Mouse (Mus musculus): ENCODE measurements around the gene Phf20. TPM values are rescaled to one million over a fixed set of nuclear protein-coding genes. Genes with fewer than 3 reads are reported as not detected.

Gene Phf20
- polyA plus RNA-seq, 1 experiment from 2014 or later = 55.5 TPM

- Histone ChIP-seq H3K9ac (no peak overlapping the region), H3K4me2 (no peak overlapping the region), H3K27me3 (replicated peaks) (no peaks in the 10 kb centered on the region), H3K4me3 (replicated peaks) (no peak overlapping the region), H3K9me3 (no peaks in the 10 kb centered on the region), H3K36me3 (0 out of 2 replicates have a peak, but pooled peaks cover 14% of the 10 kb centered on the region), H3K27ac (no peak overlapping the region), H3K4me1 (no peaks in the 10 kb centered on the region)
- 87% methylated on average over 8 of the region's 8 CpGs for WGBS
- ATAC-seq (ENCODE audit: insufficient read depth, low FRiP score, low read depth) = no peak
Measured at GRCm38 (mm10) chr2:156243011-156243410, 46.7 kb downstream of the Phf20 start.

- ATAC-seq (ENCODE audit: insufficient read depth, low FRiP score, low read depth) = no peak
- H3K9me3 ChIP-seq = no peaks in the 10 kb centered on the region
- H3K36me3 ChIP-seq = peaks cover 24% of the 10 kb centered on the region
- H3K27me3 ChIP-seq (replicated peaks) = no peaks in the 10 kb centered on the region
- no peak overlapping the region for H3K9ac ChIP-seq
- no peaks in the 10 kb centered on the region for H3K4me1 ChIP-seq
- H3K4me2 ChIP-seq = no peak overlapping the region
- H3K27ac ChIP-seq = no peak overlapping the region
- no peak overlapping the region for H3K4me3 ChIP-seq (replicated peaks)
Measured at GRCm38 (mm10) chr2:156247599-156247998, 51.3 kb downstream of the Phf20 start.

DNA sequence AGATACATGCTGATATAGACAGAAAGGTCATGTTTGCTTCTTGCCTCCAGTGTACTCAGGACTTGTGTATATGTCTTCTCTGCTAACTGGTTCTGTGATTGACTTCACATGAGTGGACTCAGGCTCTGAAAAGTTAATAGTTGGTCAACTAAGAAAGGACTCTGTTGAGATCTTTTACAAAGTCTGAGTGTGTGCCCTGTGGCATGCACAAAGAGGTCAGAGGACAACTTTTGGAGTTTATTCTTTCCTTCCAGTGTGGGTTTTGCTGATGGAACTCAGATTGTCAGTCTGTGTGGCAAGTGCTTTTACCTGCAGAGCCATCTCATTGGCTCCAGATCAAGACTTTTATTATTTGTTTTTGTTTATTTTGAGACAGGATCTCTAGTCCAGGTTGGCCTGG lies 54.5 kb downstream of the Phf20 start:
- no peaks in the 10 kb centered on the region for H3K9me3 ChIP-seq
- no peak overlapping the region for H3K9ac ChIP-seq
- peaks cover 29% of the 10 kb centered on the region for H3K36me3 ChIP-seq
- no peak overlapping the region for H3K27ac ChIP-seq
- H3K4me1 ChIP-seq = no peaks in the 10 kb centered on the region
- H3K4me2 ChIP-seq = no peak overlapping the region
- no peaks in the 10 kb centered on the region for H3K27me3 ChIP-seq (replicated peaks)
- H3K4me3 ChIP-seq (replicated peaks) = no peak overlapping the region
- no peak for ATAC-seq (ENCODE audit: insufficient read depth, low FRiP score, low read depth)

DNA sequence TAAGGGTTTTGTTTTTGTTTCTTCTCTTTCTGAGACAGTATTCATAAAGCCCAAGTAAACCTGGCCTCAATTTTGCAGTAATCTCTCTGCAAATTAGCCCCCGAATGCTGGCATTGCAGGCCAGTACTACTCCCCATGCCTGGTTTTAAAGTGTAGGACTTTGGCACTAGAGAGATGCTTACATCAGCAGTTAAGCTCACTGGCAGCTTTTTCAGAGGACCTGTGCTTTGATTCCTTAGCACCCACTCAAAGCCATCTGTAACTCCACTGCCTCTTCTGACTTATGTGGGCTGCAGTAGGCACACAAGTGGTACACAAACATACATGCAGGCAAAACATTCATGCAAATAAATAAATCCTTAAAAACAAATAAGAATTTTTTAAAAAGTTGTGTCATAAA lies 55.0 kb downstream of the Phf20 start:
- H3K9me3 ChIP-seq = no peaks in the 10 kb centered on the region
- 89% methylated on average over 1 of the region's 1 CpGs for WGBS
- no peaks in the 10 kb centered on the region for H3K27me3 ChIP-seq (replicated peaks)
- H3K27ac ChIP-seq = no peak overlapping the region
- H3K9ac ChIP-seq = no peak overlapping the region
- H3K4me2 ChIP-seq = no peak overlapping the region
- no peaks in the 10 kb centered on the region for H3K4me1 ChIP-seq
- peaks cover 28% of the 10 kb centered on the region for H3K36me3 ChIP-seq
- no peak overlapping the region for H3K4me3 ChIP-seq (replicated peaks)
- ATAC-seq (ENCODE audit: insufficient read depth, low FRiP score, low read depth) = no peak

- no peak overlapping the region for H3K4me3 ChIP-seq (replicated peaks)
- H3K9ac ChIP-seq = no peak overlapping the region
- no peak overlapping the region for H3K4me2 ChIP-seq
- no peaks in the 10 kb centered on the region for H3K27me3 ChIP-seq (replicated peaks)
- H3K27ac ChIP-seq = no peak overlapping the region; the same call in 1 of the 2 replicates
- no peaks in the 10 kb centered on the region for H3K9me3 ChIP-seq
- ATAC-seq (ENCODE audit: insufficient read depth, low FRiP score, low read depth) = no peak
- no peaks in the 10 kb centered on the region for H3K4me1 ChIP-seq
- H3K36me3 ChIP-seq = peaks cover 30% of the 10 kb centered on the region
- 46% methylated on average over 2 of the region's 2 CpGs for WGBS
Measured at GRCm38 (mm10) chr2:156257051-156257450, 60.8 kb downstream of the Phf20 start.

DNA sequence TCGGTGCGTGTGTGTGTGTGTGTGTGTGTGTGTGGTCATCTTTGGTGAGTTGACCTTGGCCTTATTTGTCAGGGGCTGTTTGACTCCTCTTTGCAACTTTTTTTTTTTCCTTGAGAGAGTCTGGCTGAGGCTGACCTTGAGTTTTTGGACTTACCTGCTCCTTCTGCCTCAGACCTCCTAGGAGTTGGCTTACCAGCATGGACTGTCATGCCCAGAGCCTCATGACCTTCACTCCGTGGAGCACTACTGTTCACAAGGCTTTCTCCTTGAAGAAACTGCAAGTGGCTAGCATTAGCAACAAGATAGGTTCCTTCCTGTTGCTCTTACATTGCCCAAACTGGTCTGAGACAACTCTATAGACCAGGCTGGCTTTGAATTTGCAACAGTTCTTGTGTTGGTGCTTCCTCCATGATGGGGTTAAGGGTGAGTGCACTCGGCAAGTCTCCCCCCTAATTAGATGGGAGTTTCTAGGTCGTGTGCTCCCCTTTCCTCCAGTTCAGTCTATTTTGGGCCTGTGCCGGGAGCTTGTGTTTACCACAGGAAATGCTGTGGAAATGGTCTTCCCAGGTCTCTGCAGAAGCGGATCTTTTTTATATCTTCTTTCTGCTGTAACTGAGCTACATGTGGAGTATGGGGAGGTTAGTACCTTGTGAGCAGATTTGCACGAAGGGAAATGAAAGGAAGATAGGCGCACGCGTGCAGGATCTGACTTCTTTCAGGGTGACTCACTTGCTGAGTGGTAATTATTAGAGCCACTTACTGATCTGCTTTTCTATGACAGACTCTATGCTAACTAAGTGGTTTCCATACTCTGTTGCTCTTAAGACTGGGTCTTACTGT lies 61.9 kb downstream of the Phf20 start:
- no peaks in the 10 kb centered on the region for H3K9me3 ChIP-seq
- H3K4me1 ChIP-seq = no peaks in the 10 kb centered on the region
- H3K4me2 ChIP-seq = no peak overlapping the region
- peak overlapping the region; percentile 23; the same call in 1 of the 2 replicates for H3K27ac ChIP-seq
- H3K4me3 ChIP-seq (replicated peaks) = no peak overlapping the region
- no peak overlapping the region for H3K9ac ChIP-seq
- WGBS = 79% methylated on average over 11 of the region's 11 CpGs
- no peak for ATAC-seq (ENCODE audit: insufficient read depth, low FRiP score, low read depth)
- no peaks in the 10 kb centered on the region for H3K27me3 ChIP-seq (replicated peaks)
- peaks cover 25% of the 10 kb centered on the region for H3K36me3 ChIP-seq

- no peak overlapping the region for H3K4me3 ChIP-seq (replicated peaks)
- no peak for ATAC-seq (ENCODE audit: insufficient read depth, low FRiP score, low read depth)
- 76% methylated on average over 2 of the region's 2 CpGs for WGBS
- no peak overlapping the region for H3K27ac ChIP-seq
- peaks cover 20% of the 10 kb centered on the region; the same call in 1 of the 2 replicates for H3K36me3 ChIP-seq
- no peaks in the 10 kb centered on the region for H3K9me3 ChIP-seq
- H3K9ac ChIP-seq = no peak overlapping the region
- no peaks in the 10 kb centered on the region for H3K4me1 ChIP-seq
- H3K4me2 ChIP-seq = no peak overlapping the region
- no peaks in the 10 kb centered on the region for H3K27me3 ChIP-seq (replicated peaks)
Measured at GRCm38 (mm10) chr2:156260968-156261367, 64.7 kb downstream of the Phf20 start.

- ATAC-seq (ENCODE audit: insufficient read depth, low FRiP score, low read depth) = no peak
- 79% methylated on average over 4 of the region's 4 CpGs for WGBS
Measured at GRCm38 (mm10) chr2:156263204-156263893, 67.1 kb downstream of the Phf20 start.

DNA sequence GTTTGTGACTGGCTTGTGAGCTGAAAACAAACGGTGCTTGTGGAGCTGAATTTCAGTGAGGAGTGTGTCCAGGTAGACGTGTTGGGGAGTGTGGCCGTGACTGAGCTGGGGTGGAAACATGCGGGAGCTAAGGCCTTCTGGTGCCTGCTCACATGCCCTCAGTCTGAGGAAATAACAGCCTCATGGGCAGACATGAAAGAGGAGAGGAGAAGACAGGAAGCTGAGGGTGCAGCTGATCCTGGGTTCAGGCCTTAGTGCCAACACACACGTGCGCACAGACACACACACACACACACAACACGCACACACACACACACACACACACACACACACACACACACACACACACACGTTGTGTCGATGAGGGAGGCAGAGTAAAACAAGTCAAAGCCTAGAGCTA lies 71.4 kb downstream of the Phf20 start:
- H3K9me3 ChIP-seq = no peaks in the 10 kb centered on the region
- no peaks in the 10 kb centered on the region for H3K27me3 ChIP-seq (replicated peaks)
- no peak overlapping the region for H3K4me2 ChIP-seq
- no peak overlapping the region for H3K9ac ChIP-seq
- H3K4me1 ChIP-seq = no peaks in the 10 kb centered on the region
- ATAC-seq (ENCODE audit: insufficient read depth, low FRiP score, low read depth) = no peak
- H3K36me3 ChIP-seq = 0 out of 2 replicates have a peak, but pooled peaks cover 5% of the 10 kb centered on the region
- H3K4me3 ChIP-seq (replicated peaks) = no peak overlapping the region
- WGBS = 95% methylated on average over 9 of the region's 9 CpGs
- H3K27ac ChIP-seq = no peak overlapping the region

More at GRCm38 (mm10) chr2:156263204-156263893, 67.1 kb downstream of the Phf20 start:
- H3K4me3 ChIP-seq (replicated peaks) = no peak overlapping the region
- H3K4me2 ChIP-seq = no peak overlapping the region
- peaks cover 25% of the 10 kb centered on the region; the same call in 1 of the 2 replicates for H3K36me3 ChIP-seq
- no peaks in the 10 kb centered on the region for H3K9me3 ChIP-seq
- H3K4me1 ChIP-seq = no peaks in the 10 kb centered on the region
- no peak overlapping the region for H3K27ac ChIP-seq
- no peaks in the 10 kb centered on the region for H3K27me3 ChIP-seq (replicated peaks)
- no peak overlapping the region for H3K9ac ChIP-seq

DNA sequence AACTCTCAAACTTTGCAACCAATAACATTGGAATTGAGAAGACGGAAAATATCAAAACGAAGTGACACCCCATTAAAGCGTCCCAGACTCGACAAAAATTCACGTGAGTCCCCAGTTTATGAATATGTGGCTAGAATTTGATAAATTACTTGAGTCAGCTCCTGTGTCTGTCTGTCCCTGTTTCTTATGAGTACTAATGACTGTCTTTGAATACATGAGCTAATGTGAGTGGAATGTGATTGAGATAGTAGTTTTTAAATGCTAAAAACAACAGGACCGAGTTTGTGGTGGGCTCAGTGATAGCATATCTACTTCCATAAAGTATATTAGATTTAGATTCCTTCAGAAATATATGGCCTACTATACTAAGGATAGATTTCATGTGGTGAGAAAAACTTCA lies 76.3 kb downstream of the Phf20 start:
- ATAC-seq (ENCODE audit: insufficient read depth, low FRiP score, low read depth) = no peak
- Histone ChIP-seq H3K9me3 (no peaks in the 10 kb centered on the region), H3K27me3 (replicated peaks) (no peaks in the 10 kb centered on the region), H3K4me3 (replicated peaks) (no peak overlapping the region), H3K36me3 (peaks cover 7% of the 10 kb centered on the region; the same call in 1 of the 2 replicates), H3K27ac (no peak overlapping the region), H3K4me2 (no peak overlapping the region), H3K9ac (no peak overlapping the region), H3K4me1 (no peaks in the 10 kb centered on the region)
- 82% methylated on average over 6 of the region's 6 CpGs for WGBS

DNA sequence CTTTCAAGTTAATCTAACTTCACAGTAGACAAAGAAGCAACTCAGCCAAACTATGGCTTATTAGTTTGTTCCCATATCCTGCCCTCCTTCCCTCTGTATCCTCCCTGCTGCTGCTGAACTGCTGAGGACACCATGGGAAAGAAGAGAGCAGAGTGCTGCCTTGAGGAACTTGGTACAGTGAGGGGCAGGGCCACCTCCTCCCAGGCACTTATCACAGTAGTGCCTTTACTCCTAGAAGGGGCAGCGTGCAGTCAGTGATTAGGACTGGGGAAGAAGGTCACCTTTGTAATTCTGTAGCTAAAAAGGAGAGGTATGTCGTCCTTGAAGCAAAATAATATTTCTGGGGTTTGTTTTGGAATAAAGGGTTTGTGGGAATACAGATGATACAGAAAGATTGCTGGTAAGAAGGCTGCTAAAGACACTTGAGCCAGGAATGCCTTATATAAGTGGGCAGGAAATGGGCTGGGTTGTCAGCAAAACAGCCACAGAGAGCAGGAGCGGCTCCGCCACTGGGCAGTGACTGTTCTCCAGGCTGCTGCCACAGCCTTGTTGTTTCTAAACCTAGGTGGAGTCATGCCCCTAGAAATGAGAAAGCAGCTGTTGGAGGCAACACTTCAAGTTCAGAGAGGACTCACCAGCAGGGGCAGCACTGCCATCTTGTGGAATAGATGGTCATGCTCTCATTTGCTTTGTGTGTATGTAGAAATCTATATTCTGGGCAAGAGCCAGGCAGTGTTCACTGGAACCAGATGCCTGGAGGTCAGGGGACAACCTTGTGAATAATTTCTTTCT lies 82.2 kb downstream of the Phf20 start:
- 45% methylated on average over 4 of the region's 4 CpGs for WGBS
- peak overlapping the region; percentile 3; the same call in 1 of the 2 replicates for H3K27ac ChIP-seq
- H3K36me3 ChIP-seq = peaks cover 6% of the 10 kb centered on the region; the same call in 1 of the 2 replicates
- H3K9me3 ChIP-seq = no peaks in the 10 kb centered on the region
- no peaks in the 10 kb centered on the region for H3K4me1 ChIP-seq
- H3K9ac ChIP-seq = no peak overlapping the region
- no peak overlapping the region for H3K4me3 ChIP-seq (replicated peaks)
- no peak overlapping the region for H3K4me2 ChIP-seq
- ATAC-seq (ENCODE audit: insufficient read depth, low FRiP score, low read depth) = peak; percentile 72
- H3K27me3 ChIP-seq (replicated peaks) = no peaks in the 10 kb centered on the region

Measured in stomach, embryonic 15.5 days (tissue).